Mouse (Mus musculus) spleen, embryonic (tissue): Measurements from ENCODE around the gene Zfp287.
"Not testable (repeated sequence)": the region's sequence is repeated elsewhere in the genome, so short reads cannot be mapped to it uniquely, and the experiment has no call there.

Experiments
- CTCF ChIA-PET: fragments of 350-600 bp; sonication (Branson Sonifier 250); formaldehyde crosslinking; loops from one replicate; lab custom pipeline; 2022; lab: Charles Lee

The Zfp287 gene

DNA sequence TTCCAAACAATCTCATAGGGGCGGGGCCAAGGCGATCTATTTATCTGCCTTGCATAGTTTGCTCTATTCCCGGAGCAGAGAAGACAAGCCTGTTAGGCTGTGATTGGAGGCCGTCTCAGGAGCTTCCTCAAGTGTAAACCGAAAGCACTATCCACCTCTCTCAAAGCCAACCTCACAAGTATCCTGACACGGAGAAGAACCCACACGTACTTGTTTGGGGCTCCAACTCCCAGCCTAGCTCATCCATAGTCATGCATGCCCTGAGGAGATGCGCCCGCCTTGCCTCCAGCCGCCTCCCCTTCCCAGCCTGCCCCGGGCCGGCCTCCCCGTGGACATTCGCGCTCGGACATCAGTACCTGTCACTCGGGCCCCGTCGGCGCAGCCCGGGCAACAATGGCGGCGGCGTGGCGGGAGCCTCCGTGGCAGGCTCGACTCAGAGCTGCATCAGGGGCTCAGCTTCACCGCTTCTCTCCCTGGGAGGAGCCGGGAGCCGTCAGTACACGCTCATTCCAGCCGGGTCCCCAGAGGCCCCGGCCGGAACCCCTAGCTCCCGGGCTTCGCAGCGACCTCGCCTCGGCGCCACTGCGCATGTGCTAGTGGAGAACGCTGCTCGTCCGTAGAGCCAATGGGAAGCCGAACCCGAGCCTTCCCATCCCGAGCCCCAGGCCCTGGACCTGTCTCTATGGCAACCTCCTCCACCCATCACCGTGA lies at the start of gene Zfp287:
Gene Zfp287 (minus strand): TSS at position 595 of the 711 bp plus-strand sequence.
- CTCF ChIA-PET: no interaction called here

DNA sequence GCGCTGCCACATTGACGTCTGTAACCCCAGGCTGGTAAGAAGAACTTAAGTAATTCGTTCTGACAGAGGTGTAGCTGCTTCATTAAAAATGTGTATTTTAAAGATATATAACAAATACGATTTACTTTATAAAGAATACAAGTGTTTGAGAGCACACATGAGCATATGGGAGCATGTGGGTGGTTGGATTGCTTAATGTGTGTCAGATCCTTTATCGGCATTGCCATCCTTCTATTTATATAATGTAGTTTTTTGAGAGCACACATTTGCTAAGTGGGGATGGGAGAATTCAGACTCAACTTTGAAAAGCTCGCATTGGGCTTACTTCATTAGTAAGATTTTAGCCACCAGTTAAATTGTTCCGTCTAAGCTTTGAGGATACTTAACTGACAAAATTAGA lies 44.8 kb upstream of the Zfp287 start:
- CTCF ChIA-PET: no interaction called here

DNA sequence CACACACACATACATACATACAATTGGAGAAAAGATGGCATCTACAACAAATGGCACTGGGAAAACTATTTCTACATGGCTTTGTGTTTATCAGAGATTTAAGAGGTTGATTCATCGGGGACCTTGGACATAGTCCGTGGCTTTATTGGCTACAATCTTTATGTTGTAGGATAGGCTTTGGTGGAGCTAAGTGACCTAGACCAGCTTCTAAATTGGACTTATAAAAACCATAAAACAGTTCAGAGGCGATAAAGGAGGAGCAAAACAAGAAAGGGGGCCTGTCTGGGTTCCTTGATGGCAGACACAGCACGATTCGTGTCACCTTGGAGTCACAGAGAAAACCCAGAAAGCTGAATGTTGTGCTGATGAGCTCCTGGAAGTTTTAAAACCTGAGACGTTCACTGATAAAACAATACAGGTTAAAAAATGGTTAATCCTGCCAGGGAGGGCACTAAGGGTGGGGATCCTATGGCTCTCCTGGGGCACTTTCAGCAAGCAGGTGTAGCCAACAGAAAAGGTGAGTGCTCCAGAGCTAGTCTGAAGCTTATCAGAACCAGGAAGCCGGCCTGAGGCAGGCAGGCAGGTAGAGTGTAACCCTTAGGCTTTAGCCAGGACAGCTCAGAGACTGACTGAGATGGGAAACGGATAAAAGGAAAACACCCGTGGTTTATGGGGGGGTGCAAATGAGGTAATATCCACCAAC lies 29.2 kb upstream of the Zfp287 start:
- CTCF ChIA-PET: no interaction called here

DNA sequence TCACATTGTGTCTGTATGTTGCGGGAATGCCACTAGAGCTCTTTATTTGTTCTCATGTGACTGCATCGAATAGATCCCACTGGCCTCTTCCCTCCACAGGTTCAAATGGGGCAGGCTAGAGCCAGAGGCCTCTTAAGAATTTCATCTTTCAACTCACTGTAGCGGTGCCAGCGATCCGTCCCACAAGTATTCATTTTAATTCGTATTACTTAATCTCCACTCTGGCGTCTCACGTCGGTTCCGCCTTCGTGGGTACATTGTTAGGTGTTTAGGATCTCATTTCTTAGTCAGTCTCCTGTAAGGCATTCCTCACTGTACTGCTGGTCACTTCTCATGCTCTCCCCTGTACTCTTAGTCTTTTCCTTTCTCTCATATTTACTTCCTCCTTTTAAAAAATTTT lies 26.8 kb upstream of the Zfp287 start:
- CTCF ChIA-PET: interaction anchor here (0.6 kb wide), 1 partner anchor 216 kb away, joined by 3 read pairs; no protein-coding TSS in a partner anchor

DNA sequence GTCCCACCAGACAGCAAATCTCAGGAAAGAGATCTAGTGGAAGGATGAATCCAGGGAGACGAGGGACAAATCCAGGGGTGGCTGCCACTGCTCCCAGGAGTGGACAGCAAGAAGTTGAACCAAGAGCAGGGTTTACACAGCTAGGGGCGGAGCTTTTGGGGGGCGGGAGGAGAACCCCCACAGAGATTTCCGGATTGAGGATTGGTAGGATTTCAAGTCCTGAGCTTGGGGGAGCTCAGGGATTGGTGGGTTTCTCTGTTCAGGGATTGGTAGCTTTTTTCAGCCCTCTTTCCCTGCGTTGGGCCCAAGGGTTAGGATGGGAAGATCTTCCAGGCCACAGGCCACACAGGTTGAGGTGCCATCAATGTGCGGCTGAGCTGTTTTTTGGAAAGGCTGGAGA lies 26.2 kb upstream of the Zfp287 start:
- CTCF ChIA-PET: no interaction called here

DNA sequence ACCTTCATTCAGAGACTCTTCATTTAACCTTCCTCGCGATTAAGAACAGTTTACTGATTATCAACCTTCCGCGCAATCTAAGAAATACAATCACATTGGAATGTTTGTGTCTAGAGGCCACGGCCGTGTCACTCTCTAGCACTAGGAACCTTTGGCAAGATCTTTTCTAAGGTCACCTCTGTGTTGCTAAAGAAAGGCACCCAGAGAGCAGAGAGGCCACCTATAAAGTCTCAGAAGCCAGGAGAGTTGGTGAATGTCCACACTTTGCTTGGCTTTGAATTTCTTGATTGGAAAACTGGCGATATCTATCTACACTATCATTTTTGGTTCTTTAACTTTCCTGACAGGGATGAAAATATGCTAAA lies 25.4 kb upstream of the Zfp287 start:
- CTCF ChIA-PET: interaction anchor here (0.8 kb wide), 1 partner anchor 13 kb away, joined by 3 read pairs; no protein-coding TSS in a partner anchor

DNA sequence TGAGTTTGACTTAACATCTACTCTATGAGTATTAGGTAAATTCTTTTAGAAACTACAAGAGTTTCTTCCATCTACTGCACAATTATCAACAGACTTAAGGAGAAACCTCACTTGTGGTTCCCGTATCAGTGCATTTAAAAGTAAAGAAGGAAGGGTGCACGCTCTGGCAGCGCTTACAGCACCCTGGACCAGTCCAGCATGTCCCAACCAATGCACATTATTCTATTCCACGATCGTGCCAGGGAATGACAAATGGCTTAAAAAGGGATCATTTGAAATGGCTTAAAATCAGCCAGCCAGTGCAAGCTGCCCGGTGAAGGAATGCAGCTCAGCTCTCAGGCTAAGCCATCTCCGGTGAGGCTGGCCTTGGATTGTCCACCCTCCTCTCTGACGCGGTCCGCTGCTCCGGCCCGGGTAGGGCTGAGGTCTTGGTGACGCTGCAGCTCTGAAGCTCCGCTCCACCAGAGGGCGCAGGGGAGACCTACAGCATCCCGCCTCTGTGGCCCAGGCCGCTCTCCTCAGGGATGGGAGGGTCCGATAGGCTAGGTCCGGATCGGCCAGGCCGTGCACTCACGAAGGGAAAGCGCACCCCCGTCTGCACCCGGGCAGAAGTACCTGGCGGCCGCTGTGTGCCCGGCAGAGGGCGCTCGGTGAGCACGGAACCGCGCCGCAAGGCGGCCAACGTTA lies 24.9 kb upstream of the Zfp287 start:
- CTCF ChIA-PET: interaction anchor here (0.6 to 0.8 kb wide), 2 partner anchors 12 to 765 kb away, joined by 3 to 4 read pairs; no protein-coding TSS in a partner anchor

DNA sequence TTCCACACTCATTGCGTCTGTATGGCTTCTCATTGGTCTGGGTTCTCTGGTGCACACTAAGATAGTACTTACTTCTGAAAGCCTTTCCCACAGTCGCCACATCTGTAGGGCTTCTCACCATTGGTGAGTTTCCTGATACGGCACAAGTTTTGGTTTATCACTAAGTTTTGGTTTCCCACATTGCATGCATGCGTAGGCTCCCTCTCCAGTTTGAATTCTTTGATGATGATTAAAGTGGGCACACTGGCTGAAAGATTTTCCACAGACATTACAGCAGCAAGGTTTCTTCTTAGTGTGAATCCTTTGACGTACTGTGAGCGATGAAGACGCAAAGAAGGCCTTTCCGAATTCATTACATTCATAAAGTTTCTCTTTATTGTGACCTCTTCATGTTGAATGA lies 21.1 kb upstream of the Zfp287 start, which contains the start of gene Gm10428:
Gene Gm10428 (plus strand): TSS at position 321 of the 400 bp plus-strand sequence.
- CTCF ChIA-PET: no interaction called here

DNA sequence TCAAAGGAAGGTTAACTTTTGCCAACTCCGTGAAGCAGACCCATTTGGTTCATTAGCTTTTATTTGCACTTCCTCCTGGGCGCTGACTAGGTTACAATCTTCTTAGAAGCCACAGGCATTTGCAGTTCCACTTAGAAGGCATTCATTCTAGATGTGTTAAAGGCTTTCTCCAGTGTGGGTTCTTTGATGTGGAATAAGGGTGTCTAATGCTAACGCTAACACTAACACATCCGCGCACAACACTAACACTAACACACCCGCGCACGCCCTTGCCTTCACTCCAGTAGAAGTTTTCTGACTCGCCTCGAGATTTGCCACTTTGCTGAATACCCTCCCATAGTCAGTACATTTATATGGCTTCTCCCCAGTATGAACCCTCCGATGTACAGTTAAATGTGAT lies 20.5 kb upstream of the Zfp287 start:
- CTCF ChIA-PET: no interaction called here

DNA sequence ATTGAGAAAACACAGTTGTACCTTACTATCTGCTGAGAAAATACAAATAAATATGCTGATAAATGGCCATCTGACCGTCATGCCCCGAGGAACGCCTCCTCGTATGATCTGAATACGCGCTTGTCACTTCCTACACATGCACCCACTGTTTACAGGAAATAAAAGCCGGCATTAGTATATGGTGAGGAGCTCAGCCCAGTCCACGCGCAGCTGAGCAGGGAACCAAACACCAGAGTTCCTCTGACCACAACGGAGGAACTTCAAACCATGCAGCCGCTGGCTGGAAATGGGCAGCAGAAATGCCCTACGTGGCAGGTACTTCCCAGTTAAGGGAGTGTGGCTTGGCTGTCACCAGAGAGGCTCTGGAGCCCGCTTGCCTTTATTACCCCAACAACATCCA lies 17.7 kb upstream of the Zfp287 start:
- CTCF ChIA-PET: not testable (repeated sequence)

DNA sequence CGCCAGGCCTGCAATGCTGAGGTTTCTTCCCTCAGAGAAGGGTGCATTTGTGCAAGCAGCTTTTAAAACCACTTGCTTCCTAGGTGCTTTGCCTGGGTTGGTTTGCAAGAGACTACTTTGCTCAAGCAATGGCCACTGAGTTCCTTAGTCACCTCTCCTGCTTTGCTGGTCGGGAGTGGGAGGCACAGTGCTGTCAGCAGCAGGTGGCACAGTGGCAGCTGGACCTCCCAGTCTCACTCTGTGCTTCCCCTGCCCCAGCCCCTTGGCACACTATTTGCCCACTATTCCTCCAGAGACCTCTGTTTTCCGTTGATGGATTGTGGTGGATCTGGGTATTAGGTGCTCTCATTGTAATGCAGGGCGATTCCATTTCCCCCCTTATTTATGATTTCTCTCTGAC lies 16.4 kb upstream of the Zfp287 start:
- CTCF ChIA-PET: no interaction called here

DNA sequence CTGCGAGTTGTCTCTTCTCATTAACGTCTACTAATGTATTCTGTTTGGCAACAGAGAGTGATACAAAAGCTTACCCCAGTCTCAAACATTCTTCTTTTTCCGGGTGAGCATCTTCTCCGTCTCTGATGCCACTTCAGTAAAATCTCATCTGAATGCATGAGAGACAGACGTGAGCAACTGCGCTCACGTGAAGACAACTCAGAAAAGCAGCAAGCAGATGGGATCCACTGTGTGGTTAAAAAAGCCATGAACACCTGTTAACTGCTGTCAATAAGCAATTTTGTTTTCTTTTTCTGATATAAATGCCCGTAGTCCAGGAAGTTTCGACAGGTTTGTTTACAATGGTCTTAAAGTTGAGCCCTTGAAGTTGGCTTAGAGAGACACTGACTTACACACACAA lies 15.5 kb upstream of the Zfp287 start:
- CTCF ChIA-PET: no interaction called here

DNA sequence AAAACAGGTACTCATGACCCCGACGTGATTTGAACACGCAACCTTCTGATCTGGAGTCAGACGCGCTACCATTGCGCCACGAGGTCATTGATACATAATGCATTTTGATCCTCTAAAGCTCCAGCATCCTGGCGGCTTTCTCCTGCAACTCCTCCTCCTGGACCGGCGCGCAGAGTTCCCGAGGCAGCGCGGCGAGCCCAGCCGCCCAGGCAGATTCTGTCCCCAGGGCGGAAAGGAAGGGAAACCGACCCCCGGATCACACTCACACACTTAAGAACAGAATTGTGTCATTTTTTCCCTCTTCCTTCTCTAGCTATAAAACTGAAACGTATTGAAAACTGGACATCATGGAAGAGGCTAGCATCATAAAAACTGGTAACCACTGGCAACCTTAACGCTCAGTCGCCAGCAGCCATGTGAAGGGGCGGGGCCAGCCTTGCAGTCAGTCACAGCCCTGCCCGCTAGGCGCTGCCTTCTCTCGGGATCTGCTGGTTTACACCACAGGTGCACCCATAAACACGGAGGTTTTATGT lies 14.4 kb upstream of the Zfp287 start:
- CTCF ChIA-PET: interaction anchor here (1.0 kb wide), 1 partner anchor 12 kb away, joined by 3 read pairs; no protein-coding TSS in a partner anchor

DNA sequence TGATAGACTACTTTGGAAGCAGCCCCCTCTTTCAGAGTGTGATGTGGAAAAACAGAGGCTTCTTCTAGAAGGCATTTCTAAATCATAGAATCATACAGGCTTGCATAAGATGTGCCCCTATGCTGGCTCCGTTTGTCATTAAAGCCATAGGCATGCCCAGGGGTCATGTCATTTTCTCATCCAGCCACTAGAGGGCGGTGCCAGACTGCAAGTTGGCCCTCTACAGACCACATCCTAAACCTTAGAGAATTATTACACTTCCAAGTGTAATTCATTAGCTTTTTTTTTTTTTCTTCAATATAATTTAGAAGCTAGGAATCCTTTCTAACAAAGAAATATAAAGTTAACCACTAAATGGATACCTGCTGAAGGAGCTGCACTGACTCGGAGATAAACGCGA lies 12.4 kb upstream of the Zfp287 start:
- CTCF ChIA-PET: interaction anchor here (0.7 to 1.2 kb wide), 3 partner anchors 10 to 13 kb away, joined by 3 to 25 read pairs (median 4); no protein-coding TSS in a partner anchor

DNA sequence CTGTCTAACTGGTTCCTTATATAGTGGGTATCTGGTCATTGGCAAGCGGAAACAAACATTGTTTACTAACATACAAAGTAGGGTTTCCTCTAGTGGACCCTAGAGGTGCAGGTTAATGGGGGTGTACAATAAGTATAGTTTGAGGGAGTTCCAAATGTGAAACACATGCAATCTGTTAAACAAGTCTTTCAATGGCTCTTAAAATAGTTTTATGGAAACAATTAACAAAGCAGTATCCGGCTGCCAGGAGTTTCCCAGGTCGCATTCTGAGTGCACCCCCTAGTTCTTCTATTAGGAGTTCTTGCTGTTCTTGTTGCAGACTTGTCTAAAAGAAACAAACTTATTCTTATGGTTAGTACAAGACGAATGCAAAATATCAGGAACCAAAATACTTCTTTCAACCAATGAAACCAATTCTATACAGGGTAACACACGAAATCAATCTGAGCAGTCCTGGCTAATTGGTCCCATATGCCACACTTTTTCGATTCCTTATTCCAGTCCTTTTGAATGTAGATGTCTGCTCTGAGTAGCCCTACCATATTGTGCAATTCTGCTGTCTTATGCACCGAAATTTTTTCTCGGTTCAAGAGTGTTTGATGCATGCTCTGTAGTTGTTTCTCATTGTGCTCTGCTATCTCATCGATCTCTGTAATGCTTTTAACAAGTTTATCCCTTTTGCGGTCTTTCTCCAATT lies 10.7 kb upstream of the Zfp287 start:
- CTCF ChIA-PET: no interaction called here

DNA sequence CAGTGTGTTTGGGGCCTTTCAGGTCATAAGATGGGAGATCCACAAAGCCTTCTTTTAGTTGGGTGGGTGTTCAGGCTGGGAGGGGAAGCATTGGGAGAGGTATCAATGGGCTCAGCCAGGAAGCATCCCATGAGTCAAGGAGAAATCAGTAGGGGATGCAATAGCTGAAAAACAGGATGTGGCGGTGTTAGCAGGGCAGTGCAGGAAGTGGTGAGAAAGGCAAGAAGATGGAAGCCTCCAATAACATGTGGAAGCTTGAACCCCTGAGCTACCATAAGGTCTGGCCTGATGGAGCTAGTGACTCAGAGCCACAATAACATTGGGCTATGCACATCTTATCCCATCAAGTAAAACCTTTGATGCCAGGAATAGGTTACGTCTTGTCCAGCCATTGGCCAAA lies 9.5 kb upstream of the Zfp287 start:
- CTCF ChIA-PET: no interaction called here

DNA sequence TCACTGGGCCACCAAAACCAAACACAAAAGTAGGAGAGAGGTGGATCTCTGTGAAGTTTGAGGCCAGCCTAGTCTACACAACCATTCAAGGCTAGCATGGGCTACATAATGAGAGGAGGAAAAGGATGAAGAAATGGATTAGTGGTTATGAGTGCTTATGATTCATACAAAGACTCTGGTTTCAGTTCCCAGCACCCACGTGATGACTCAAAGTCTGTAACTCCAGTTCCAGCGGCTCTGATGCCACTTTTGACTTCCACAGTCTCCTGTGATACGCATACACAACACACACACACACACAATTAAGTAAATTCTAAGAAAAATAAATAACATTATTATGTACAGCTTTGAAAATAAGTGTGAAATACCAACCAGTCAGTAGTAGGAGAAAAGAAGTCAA lies 960 bp upstream of the Zfp287 start:
- CTCF ChIA-PET: no interaction called here

DNA sequence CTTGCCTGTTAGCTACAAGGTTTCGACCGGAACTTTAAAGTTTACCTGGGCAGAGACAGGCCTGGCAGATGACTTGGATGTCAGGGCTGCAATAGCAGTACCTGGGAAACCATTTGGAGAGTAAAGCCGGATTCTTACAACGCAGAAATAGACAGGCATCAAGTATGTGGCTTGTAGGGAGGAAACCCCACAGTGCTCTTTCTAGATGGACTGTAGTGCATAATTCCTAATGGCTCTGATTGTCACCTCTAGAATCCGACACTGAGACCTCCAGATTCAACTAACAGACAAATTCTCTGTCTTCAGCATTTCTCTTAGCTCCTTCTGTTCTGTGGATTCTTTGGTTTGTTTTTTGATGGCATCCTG lies 300 bp upstream of the Zfp287 start:
- CTCF ChIA-PET: no interaction called here

DNA sequence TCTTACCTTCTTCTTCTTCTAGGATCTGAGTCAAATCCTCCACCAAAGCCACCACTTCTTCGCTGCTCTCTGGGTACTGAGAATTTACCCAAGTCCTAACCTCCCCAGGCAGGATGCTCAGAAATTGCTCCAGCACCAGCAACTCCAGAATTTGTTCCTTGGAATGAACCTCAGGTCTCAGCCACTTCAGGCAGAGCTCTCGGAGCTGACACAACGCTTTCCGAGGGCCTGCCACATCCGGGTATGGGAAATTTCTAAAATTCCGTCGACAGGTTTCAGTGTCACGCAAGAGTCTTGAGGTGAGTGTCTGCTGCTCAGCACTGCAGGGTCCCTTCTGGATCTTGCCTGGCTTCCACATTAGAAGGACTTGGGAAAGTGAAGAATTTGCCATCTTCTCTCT lies 3.4 kb downstream of the Zfp287 start:
- CTCF ChIA-PET: no interaction called here

DNA sequence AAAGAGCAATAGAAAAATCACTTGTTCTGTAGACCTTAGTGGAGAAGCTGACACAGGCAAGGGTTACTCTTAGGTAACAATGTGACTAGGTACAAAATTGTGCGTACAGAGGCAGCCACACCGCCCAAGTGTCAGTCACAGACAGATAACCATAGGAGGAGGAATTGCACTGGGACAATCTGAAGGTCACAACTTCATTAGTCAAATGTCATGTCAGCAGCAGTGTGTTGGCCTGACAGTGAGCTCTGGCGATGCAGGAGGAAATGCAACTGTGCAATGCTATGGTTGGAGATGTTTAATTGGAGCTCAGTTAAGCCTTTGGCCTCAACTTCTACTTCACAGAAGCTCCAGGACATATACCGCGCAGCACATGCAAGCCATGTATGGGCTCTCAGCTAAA lies 21.0 kb downstream of the Zfp287 start:
- CTCF ChIA-PET: interaction anchor here (0.5 kb wide), 1 partner anchor 294 kb away, joined by 8 read pairs; no protein-coding TSS in a partner anchor

DNA sequence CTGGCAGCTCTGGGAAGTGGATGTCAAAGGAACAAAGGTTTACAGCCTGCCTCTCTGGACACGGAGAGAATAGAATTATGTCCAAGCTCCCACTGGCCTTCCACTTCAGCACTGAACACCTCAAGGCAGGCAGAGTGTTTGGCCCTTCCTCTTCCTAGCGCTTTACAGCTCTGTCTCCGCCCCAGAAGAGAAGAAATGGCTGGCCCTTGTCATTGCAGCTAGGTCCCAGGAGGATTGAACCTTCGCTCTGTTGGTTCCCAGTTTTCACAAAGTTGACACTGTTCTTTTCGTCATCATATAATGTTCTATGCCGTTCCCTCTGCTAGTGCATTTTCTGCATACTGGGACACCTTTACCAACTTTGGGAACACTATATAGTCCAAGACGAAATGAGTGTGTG lies 23.5 kb downstream of the Zfp287 start:
- CTCF ChIA-PET: no interaction called here

DNA sequence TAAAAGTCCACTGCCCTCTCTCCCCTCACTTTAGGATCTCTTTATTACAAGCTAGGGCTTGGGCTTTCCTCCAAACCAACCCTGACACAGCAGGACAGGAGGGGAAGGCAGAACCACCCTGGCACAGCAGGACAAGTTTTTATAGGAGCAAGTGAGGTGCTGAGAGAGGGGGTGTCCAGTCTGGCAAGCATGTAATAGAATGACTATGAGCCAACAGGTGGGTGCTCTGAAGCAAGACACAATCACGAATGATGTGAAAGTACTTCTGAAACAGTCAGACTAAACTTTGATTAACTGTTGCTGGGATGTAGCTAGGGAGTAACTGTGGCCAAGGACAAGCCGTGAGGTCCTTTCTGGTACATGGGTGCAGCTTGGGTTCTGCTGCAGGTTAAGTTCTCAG lies 25.6 kb downstream of the Zfp287 start:
- CTCF ChIA-PET: no interaction called here
